Mouse (Mus musculus): ENCODE measurements around the gene Tmem143.

The Tmem143 gene

GRCm38 (mm10) chr7:45881011-45881410, 15.7 kb upstream of the Tmem143 start:
- no peak for DNase-seq (ENCODE audit: extremely low read depth, low read depth)

DNA sequence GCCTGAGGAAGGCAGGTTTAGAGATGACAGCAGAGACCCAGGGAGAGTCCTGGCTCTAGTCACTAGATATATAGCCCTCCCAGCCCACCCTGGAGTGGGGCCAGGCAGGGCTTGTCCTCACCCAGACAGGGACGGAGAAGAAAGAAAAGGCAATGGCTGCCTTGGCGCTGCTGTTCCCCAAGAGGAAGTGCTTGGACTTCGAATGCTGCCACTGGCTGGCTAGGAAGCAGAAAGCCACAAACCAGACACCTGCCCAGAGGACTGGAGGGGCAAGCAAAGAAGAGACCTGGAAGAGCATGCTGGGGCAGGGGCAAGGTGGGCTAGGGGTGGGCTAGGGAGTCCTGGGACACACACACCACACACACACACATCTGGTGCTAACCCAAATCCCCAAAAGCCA, 9.5 kb upstream of the Tmem143 start:
- DNase-seq (ENCODE audit: extremely low read depth, low read depth) = no peak

DNA sequence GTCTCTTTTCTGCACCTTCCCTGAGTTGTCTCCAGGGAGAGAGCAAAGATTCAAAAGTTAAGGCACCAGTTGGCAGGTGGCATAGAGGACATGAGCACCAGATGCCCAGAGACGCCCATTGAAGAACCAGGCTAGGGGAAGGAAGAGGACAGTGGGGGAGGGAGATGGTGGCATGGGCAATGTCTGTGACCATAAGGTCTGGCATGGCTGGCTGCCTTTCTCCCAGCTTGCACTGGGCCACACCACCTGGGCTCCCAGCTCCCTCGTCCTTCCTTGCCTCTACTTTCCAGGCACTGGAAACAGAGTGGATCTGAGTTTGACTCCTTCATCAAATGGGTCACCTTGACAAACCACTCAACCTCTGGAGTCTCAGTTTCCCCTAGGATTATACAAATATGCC, 4.1 kb upstream of the Tmem143 start:
- no peak for DNase-seq (ENCODE audit: extremely low read depth, low read depth)

- no peak for DNase-seq (ENCODE audit: extremely low read depth, low read depth)
Observed at GRCm38 (mm10) chr7:45895931-45896516, 717 bp upstream of the Tmem143 start.

- peak; percentile 64 for DNase-seq (ENCODE audit: extremely low read depth, low read depth)
Observed at GRCm38 (mm10) chr7:45897258-45897757, 567 bp downstream of the Tmem143 start.

DNA sequence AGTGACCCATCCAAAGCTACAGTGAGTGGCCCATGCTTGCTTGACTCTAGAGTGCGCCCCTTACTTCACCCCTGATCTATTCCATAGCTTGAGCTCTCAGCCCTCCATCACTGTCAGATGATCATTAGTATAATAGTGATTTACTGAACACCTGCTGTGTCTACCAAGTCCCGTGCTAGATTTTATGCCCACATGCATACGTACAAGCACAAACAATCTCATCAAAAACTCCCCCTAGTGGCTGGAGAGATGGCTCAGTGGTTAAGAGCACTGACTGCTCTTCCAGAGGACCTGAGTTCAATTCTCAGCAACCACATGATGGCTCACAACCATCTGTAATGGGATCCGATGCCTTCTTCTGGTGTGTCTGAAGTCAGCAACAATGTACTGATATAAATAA, 1.4 kb downstream of the Tmem143 start:
- peak; percentile 46 for DNase-seq (ENCODE audit: extremely low read depth, low read depth)

GRCm38 (mm10) chr7:45901562-45901961, 4.8 kb downstream of the Tmem143 start:
- DNase-seq (ENCODE audit: extremely low read depth, low read depth) = no peak

GRCm38 (mm10) chr7:45902481-45903002, 5.8 kb downstream of the Tmem143 start:
- no peak for DNase-seq (ENCODE audit: extremely low read depth, low read depth)

DNA sequence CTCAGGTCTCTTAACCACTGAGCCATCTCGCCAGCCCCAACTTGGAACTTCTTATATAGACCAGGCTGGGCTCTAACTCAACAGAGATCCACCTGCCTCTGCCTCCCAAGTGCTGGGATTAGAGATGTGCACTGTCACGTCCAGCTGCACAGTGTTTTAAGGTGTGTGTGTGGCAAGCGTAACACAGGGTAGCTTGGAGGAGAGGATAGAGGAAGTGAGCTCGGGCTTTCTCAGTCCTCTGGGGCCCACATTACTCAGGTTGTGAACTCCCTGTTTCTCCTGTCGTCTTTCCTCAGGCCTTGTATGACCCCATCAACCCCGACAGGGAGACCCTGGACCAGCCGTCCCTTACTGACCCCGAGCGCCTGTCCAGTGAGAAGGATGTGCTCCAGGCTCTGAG, 9.9 kb downstream of the Tmem143 start:
- no peak for DNase-seq (ENCODE audit: extremely low read depth, low read depth)

DNA sequence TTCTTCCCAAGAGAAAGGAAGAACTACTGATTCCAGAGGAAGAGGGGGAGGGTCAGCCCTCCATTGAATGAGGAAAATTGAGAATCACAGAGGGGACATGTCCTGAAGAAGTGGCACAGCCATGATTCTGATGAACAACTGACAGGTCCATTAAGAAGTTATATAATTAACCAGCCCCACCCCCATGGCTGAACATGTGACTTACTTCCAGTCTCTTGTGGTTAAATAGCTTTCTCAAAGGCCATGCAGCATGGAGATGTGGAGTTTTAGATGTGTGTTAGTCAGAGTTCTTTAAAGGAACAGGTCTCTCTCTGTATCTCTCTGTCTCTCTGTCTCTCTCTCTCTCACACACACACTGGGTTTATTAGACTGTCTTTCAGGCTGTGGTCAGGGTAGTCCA, 11.6 kb downstream of the Tmem143 start:
- DNase-seq (ENCODE audit: extremely low read depth, low read depth) = no peak

- no peak for DNase-seq (ENCODE audit: extremely low read depth, low read depth)
Observed at GRCm38 (mm10) chr7:45909145-45909544, 12.4 kb downstream of the Tmem143 start.

- DNase-seq (ENCODE audit: extremely low read depth, low read depth) = no peak
Observed at GRCm38 (mm10) chr7:45914067-45914466, 17.3 kb downstream of the Tmem143 start.

GRCm38 (mm10) chr7:45915011-45915410, 18.3 kb downstream of the Tmem143 start:
- DNase-seq (ENCODE audit: extremely low read depth, low read depth) = no peak

DNA sequence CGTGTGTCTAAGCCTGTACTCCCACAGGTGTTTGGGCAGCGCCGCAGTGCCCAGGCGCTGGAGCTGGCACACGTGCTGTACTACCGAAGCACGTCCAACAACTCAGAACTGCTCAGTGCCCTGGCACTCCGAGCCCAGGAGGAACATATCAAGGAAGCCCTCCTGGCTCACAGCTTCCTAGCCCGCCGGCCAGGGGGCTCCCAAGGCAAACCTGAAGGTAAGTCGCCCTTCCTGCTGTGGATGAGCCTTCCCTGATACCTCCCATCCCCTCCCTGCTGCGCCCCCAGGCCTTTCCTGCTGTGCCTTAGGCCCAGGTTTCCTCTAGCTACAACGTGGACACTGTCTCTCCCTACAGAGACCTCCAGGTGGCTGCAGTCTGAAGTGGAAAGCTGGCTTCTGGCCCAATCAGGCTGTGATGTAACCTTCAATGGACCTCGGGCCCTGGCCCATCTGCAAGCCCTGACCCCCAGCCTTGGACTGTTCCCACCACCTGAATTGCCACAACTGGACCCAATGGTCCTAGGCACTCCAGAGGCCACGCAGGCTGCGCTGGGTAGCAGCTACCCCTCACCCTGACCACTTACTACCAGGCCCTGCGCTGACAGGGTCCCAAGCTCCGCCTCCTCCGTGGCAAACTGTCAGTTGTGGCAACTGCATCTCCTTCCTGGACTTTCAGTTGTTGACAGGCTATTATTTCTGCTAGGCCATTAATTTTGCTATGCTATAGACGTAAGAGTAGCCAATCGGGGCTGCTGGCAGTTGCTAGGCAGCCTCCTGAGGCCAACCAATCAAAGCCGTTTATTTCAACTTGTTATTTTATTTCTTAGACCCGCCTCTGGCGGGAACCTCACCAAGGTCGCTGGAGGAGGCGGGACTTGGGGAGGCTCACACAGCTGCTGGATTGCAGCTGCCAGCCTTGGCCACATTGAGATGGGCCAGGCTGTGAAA, 19.6 kb downstream of the Tmem143 start:
- no peak for DNase-seq (ENCODE audit: extremely low read depth, low read depth)

DNA sequence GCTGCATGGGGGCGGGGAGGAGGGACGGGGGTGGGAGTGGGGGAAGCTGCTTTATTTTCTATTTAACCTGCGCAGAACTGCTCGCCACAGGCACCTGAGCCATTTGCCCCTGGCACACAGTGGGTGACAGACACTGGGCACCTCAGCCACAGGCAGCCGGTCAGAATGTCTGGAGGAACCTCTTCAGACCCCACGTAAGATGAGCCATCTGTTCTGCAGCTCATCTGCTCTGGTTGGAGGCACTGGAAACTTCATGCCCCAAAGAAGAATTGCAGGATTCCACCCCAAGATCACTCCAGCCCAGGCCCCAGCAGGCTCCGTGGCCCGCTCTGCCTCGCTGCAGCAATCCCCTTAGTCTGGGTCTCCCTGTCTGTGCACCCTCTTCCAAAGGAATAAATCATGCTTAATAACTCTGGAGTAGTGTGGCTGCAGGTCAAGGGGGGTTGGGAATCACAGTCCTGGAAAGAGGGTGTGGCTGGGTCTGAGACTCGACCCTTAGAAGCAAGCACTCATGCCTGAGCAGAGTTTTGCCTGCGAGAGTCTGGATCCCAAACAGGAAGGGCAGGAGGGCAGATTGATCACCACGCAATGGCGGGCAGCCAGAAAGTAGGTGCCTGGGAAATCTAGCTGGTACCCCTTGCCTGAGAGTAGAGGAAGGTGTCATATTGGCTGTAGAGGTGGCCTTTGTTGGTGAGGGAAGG, 20.4 kb downstream of the Tmem143 start:
- no peak for DNase-seq (ENCODE audit: extremely low read depth, low read depth)

GRCm38 (mm10) chr7:45917926-45918325, 21.2 kb downstream of the Tmem143 start:
- DNase-seq (ENCODE audit: extremely low read depth, low read depth) = no peak

DNA sequence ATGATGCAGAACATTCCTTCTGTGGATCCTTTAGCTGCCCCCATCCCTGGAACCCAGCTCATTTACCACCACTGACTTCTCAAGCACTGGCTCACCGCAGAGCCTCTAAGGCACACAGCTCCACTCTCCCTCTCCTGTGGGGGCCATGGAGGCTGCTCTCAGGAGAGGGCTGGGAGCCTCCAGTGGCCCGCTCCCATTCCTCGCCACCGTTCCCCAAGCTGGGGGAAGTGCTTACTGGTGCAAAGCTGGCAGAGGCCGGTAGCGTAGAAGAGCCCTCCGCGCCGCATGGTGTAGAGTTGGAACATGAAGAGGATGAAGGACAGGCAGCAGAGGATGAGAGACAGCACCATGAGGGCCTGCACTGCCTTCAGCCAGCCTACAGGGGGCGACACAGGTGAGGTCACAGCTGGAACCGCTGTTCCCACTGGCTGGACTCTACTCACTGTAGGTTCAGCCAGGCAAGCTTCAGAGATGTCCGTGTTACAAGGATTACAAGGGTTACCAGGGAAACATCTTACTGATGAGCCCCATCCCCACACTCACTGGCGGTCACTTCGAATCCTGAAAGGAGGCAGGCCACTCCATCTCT, 22.4 kb downstream of the Tmem143 start:
- no peak for DNase-seq (ENCODE audit: extremely low read depth, low read depth)

DNA sequence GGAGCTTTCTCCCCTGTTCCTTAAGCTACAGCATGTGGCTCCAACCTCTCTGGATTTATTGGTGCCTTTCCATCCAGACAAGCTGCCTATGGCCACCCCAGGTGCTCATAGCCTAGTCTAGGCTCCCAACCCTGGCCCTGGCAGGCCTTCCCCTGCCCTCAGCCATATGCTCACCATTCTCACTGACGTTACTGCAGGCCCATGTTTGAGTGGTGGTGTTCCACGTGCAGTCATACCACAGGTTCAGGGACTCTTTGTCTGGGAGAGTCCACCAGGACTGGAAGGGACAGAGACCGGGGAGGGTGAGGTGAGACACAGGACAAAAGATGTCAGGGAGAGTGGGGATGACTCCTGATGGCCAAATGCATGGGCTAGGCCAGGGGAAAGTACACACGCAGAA, 23.0 kb downstream of the Tmem143 start:
- DNase-seq (ENCODE audit: extremely low read depth, low read depth) = no peak

- no peak for DNase-seq (ENCODE audit: extremely low read depth, low read depth)
Observed at GRCm38 (mm10) chr7:45920583-45921241, 24.0 kb downstream of the Tmem143 start.

GRCm38 (mm10) chr7:45921242-45921621, 24.5 kb downstream of the Tmem143 start, which contains the start of gene Emp3:
Emp3 (minus strand) TSS chr7:45921404.
- DNase-seq (ENCODE audit: extremely low read depth, low read depth) = peak; percentile 88
